Mouse (Mus musculus): ENCODE results near the gene Snn. TPM values are rescaled to one million over a fixed set of nuclear protein-coding genes. Genes with fewer than 3 reads are reported as not detected.

Snn gene
- polyA plus RNA-seq, 1 experiment, result 129 TPM

DNA sequence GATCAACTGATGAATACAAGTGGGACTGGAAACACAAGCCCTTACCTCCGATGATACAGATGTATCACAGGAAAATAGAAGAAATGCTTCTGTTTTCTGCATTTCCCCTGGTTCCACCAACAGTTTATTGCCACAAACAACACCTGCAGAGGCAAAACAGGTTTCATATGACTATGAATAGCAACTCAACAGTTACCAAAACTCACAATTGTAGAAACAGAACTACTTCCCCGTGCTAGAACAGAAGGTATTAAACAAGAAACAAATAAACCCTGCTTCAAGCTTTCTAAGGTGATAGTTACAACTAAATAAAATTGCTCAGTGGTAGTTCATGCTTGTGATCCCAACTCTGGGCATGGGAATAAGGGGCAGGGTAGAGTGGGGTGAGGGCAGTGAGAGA is 61.9 kb downstream of the Snn start:
- H3K4me1 ChIP-seq (ENCODE audit: control insufficient read depth, insufficient read depth, insufficient read length), result no peaks in the 10 kb centered on the region
- H3K4me3 ChIP-seq (ENCODE audit: extremely low read depth, insufficient read depth, insufficient read length), result no peak overlapping the region
- TF ChIP-seq CTCF (IDR thresholded peaks at IDR 0.05; ENCODE audit: extremely low read depth, insufficient read depth, insufficient read length, insufficient replicate concordance) (no peak), POLR2A (IDR thresholded peaks at IDR 0.05; ENCODE audit: low read depth, low read length) (no peak)
- H3K27ac ChIP-seq (ENCODE audit: insufficient read depth, low read length), result peak overlapping the region; percentile 38; the same call in 1 of the 2 replicates
- H3K27me3 ChIP-seq (ENCODE audit: control insufficient read depth, insufficient read depth, low read length), result no peaks in the 10 kb centered on the region
- peaks cover 16% of the 10 kb centered on the region for H3K36me3 ChIP-seq (ENCODE audit: control insufficient read depth, insufficient read depth, low read length)
- 31% methylated on average over 2 of the region's 2 CpGs for WGBS
- DNase-seq (ENCODE audit: low read depth in 1 of 2, low spot score in 2 of 2), result no peak

DNA sequence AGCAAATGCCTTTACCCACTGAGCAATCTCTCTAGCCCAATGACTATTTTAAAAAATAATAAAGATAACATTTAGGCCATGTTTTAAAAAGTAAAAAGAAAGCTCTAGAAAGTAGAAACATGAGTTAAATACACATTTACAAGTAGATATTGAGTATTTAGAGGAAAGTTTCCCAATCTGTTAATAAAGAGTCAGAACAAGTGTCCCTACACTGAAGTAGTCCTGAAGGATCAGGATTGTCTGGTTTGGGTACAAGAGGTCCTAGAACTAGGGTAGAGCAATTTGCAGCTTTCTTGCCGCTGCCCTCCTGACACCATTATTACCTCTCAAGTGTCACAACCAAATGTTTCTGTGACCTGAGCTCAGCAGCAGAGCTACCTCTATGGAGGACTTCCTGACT is 63.4 kb downstream of the Snn start:
- DNase-seq (ENCODE audit: low read depth in 1 of 2, low spot score in 2 of 2), result no peak
- H3K36me3 ChIP-seq (ENCODE audit: control insufficient read depth, insufficient read depth, low read length), result peaks cover 20% of the 10 kb centered on the region
- 98% methylated on average over 1 of the region's 1 CpGs for whole genome bisulfite sequencing
- no peaks in the 10 kb centered on the region for H3K27me3 ChIP-seq (ENCODE audit: control insufficient read depth, insufficient read depth, low read length)
- H3K4me1 ChIP-seq (ENCODE audit: control insufficient read depth, insufficient read depth, insufficient read length), result peaks cover 3% of the 10 kb centered on the region; the same call in 1 of the 2 replicates
- H3K27ac ChIP-seq (ENCODE audit: insufficient read depth, low read length), result no peak overlapping the region
- H3K4me3 ChIP-seq (ENCODE audit: extremely low read depth, insufficient read depth, insufficient read length), result no peak overlapping the region
- TF ChIP-seq POLR2A (IDR thresholded peaks at IDR 0.05; ENCODE audit: low read depth, low read length), result no peak
- TF ChIP-seq CTCF (IDR thresholded peaks at IDR 0.05; ENCODE audit: extremely low read depth, insufficient read depth, insufficient read length, insufficient replicate concordance), result no peak

Other genes starting within 250 kb of the Snn start
- not detected in 2 replicates for gene Gm11172, start 248.0 kb upstream of the Snn start, polyA plus RNA-seq (2012; rRNA removed)
- gene Rmi2, start 225.9 kb upstream of the Snn start, polyA plus RNA-seq (2012; rRNA removed), result 1.9 and 6.8 TPM in 2 replicates
- gene Litaf, start 5.2 kb downstream of the Snn start, polyA plus RNA-seq (2012; rRNA removed), result 115 and 171 TPM in 2 replicates
- 28.6 and 42.5 TPM in 2 replicates for gene Txndc11, start 73.7 kb downstream of the Snn start, polyA plus RNA-seq (2012; rRNA removed)
- 43.0 and 46.0 TPM in 2 replicates for gene Zc3h7a, start 115.4 kb downstream of the Snn start, polyA plus RNA-seq (2012; rRNA removed)
- 2.6 and 4.5 TPM in 2 replicates for gene Rsl1d1, start 142.4 kb downstream of the Snn start, polyA plus RNA-seq (2012; rRNA removed)
- gene Gspt1, start 193.4 kb downstream of the Snn start, polyA plus RNA-seq (2012; rRNA removed), result 26.2 and 38.3 TPM in 2 replicates